Mouse (Mus musculus) frontal cortex, adult 2 months (tissue): ENCODE measurements around the gene Gm498. TPM values are rescaled to one million over a fixed set of nuclear protein-coding genes. Genes with fewer than 3 reads are reported as not detected.

Experiments
- DNase-seq, 2 experiments: peaks; one replicate each; pipeline ENCODE4 v3.0.0; 2022; ENCODE audit warnings: low spot score in 1 of 2; ENCODE audit errors: extremely low spot score in 1 of 2
- polyA plus RNA-seq: library from polyadenylated mRNA; depleted of rRNA; stranded (reverse); fragments of >200 nt; gene quantifications from 2 replicates; pipeline ENCODE4 v1.2.3, GENCODE M21; 2012; rRNA removed

Gene Gm498
- polyA plus RNA-seq, 1 experiment: not detected

- peak; percentile 20 to 66 for DNase-seq
Observed at GRCm38 (mm10) chr7:143891146-143891545, 24.5 kb downstream of the Gm498 start.

- no peak for DNase-seq
Observed at GRCm38 (mm10) chr7:143892361-143892760, 25.7 kb downstream of the Gm498 start.

- peak in 1 of 2 experiments; percentile 63 for DNase-seq
Observed at GRCm38 (mm10) chr7:143900667-143901066, 34.0 kb downstream of the Gm498 start.

- no peak for DNase-seq
Observed at GRCm38 (mm10) chr7:143905176-143905575, 38.5 kb downstream of the Gm498 start.

- DNase-seq: peak; percentile 11 to 53
Observed at GRCm38 (mm10) chr7:143905606-143906005, 39.0 kb downstream of the Gm498 start.

GRCm38 (mm10) chr7:143913611-143914010 lies 47.0 kb downstream of the Gm498 start:
- no peak for DNase-seq

- DNase-seq: no peak
Observed at GRCm38 (mm10) chr7:143919031-143919679, 52.5 kb downstream of the Gm498 start.

GRCm38 (mm10) chr7:143929899-143930298 lies 63.3 kb downstream of the Gm498 start:
- DNase-seq: no peak

- peak in 1 of 2 experiments; percentile 15 for DNase-seq
Observed at GRCm38 (mm10) chr7:143938647-143939046, 72.0 kb downstream of the Gm498 start.

GRCm38 (mm10) chr7:143939476-143939875 lies 72.8 kb downstream of the Gm498 start:
- no peak for DNase-seq

GRCm38 (mm10) chr7:143942941-143943691 lies 76.5 kb downstream of the Gm498 start:
- no peak for DNase-seq

- peak in 1 of 2 experiments; percentile 9 for DNase-seq
Observed at GRCm38 (mm10) chr7:143944421-143944980, 77.9 kb downstream of the Gm498 start.

Other genes starting within 250 kb of the Gm498 start
- 0.18 and 0.21 TPM in 2 replicates for gene Tnfrsf26, start 238.1 kb upstream of the Gm498 start, polyA plus RNA-seq
- 4.1 and 4.6 TPM in 2 replicates for gene Tnfrsf22, start 217.2 kb upstream of the Gm498 start, polyA plus RNA-seq
- 2.8 and 3.2 TPM in 2 replicates for gene Tnfrsf23, start 181.0 kb upstream of the Gm498 start, polyA plus RNA-seq
- 36.2 and 37.1 TPM in 2 replicates for gene Osbpl5, start 109.9 kb upstream of the Gm498 start, polyA plus RNA-seq
- 0.29 and 0.36 TPM in 2 replicates for gene Mrgprg, start 99.8 kb upstream of the Gm498 start, polyA plus RNA-seq
- gene Mrgpre, start 82.3 kb upstream of the Gm498 start, polyA plus RNA-seq: 6.2 and 6.3 TPM in 2 replicates
- 7.1 and 7.9 TPM in 2 replicates for gene Nadsyn1, start 44.0 kb upstream of the Gm498 start, polyA plus RNA-seq
- 55.5 and 58.7 TPM in 2 replicates for gene Dhcr7, start 43.7 kb upstream of the Gm498 start, polyA plus RNA-seq
- gene Shank2, start 135.1 kb downstream of the Gm498 start, polyA plus RNA-seq: 63.4 and 69.2 TPM in 2 replicates